Mouse (Mus musculus): Measurements from ENCODE around the gene Rilp. TPM values are rescaled to one million over a fixed set of nuclear protein-coding genes. Genes with fewer than 3 reads are reported as not detected.

Rilp gene
- polyA plus RNA-seq, 1 experiment, result not detected

GRCm38 (mm10) chr11:75465051-75465450 lies 44.8 kb upstream of the Rilp start:
- H3K4me3 ChIP-seq (ENCODE audit: insufficient read depth, low read depth, low read length), result no peak overlapping the region
- TF ChIP-seq CTCF (IDR thresholded peaks at IDR 0.05; ENCODE audit: insufficient read depth, low read depth, low read length), result no peak
- no peak for TF ChIP-seq POLR2A (IDR thresholded peaks at IDR 0.05; ENCODE audit: insufficient read depth, low read depth, low read length)
- WGBS, result 87% methylated on average over 6 of the region's 6 CpGs
- H3K27ac ChIP-seq (ENCODE audit: insufficient read depth, low read depth, low read length), result no peak overlapping the region
- peaks cover 25% of the 10 kb centered on the region for H3K4me1 ChIP-seq (ENCODE audit: control insufficient read depth, insufficient read depth, low read length)

- 99% methylated on average over 4 of the region's 4 CpGs for WGBS
- H3K27ac ChIP-seq (ENCODE audit: insufficient read depth, low read depth, low read length), result no peak overlapping the region
- TF ChIP-seq POLR2A (IDR thresholded peaks at IDR 0.05; ENCODE audit: insufficient read depth, low read depth, low read length), result no peak
- no peak for TF ChIP-seq CTCF (IDR thresholded peaks at IDR 0.05; ENCODE audit: insufficient read depth, low read depth, low read length)
Measured at GRCm38 (mm10) chr11:75466731-75467505, 43.0 kb upstream of the Rilp start.

GRCm38 (mm10) chr11:75467512-75468215 lies 42.2 kb upstream of the Rilp start:
- peak overlapping the region; percentile 10; the same call in 1 of the 2 replicates for H3K4me3 ChIP-seq (ENCODE audit: insufficient read depth, low read depth, low read length)
- H3K4me1 ChIP-seq (ENCODE audit: control insufficient read depth, insufficient read depth, low read length), result peaks cover 18% of the 10 kb centered on the region
- 22% methylated on average over 19 of the region's 19 CpGs for WGBS
- no peak overlapping the region for H3K27ac ChIP-seq (ENCODE audit: insufficient read depth, low read depth, low read length)
- TF ChIP-seq POLR2A (IDR thresholded peaks at IDR 0.05; ENCODE audit: insufficient read depth, low read depth, low read length) (no peak), CTCF (IDR thresholded peaks at IDR 0.05; ENCODE audit: insufficient read depth, low read depth, low read length) (no peak)

More at GRCm38 (mm10) chr11:75466731-75467505, 43.0 kb upstream of the Rilp start:
- peaks cover 24% of the 10 kb centered on the region for H3K4me1 ChIP-seq (ENCODE audit: control insufficient read depth, insufficient read depth, low read length)
- H3K4me3 ChIP-seq (ENCODE audit: insufficient read depth, low read depth, low read length), result no peak overlapping the region

DNA sequence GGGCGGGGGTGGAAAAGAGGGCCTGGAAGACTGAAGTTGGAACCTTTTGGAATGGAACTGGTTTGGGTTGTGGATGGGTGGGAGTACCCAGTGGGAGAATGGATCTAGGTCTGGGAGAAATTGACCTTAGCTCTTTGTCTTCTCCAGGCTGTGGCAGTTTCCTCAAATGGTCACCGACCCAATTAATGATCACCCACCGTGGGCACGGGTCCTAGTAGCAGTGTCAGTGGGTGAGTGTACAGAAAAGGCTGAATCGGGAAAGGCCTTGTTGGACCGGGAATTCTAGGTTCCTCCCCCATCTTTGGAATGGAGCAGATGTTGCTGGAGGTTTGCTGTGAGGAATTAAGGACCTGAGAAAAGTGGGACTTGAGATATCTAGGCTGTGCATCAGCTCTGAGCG lies 41.5 kb upstream of the Rilp start:
- Histone ChIP-seq H3K4me3 (ENCODE audit: insufficient read depth, low read depth, low read length) (no peak overlapping the region), H3K27ac (ENCODE audit: insufficient read depth, low read depth, low read length) (no peak overlapping the region), H3K4me1 (ENCODE audit: control insufficient read depth, insufficient read depth, low read length) (peaks cover 12% of the 10 kb centered on the region)
- TF ChIP-seq CTCF (IDR thresholded peaks at IDR 0.05; ENCODE audit: insufficient read depth, low read depth, low read length), result no peak
- 67% methylated on average over 7 of the region's 7 CpGs for WGBS

- TF ChIP-seq CTCF (IDR thresholded peaks at IDR 0.05; ENCODE audit: insufficient read depth, low read depth, low read length) (no peak), POLR2A (IDR thresholded peaks at IDR 0.05; ENCODE audit: insufficient read depth, low read depth, low read length) (no peak)
- no peak overlapping the region for H3K27ac ChIP-seq (ENCODE audit: insufficient read depth, low read depth, low read length)
- WGBS, result 96% methylated on average over 4 of the region's 4 CpGs
- H3K4me3 ChIP-seq (ENCODE audit: insufficient read depth, low read depth, low read length), result no peak overlapping the region
- H3K4me1 ChIP-seq (ENCODE audit: control insufficient read depth, insufficient read depth, low read length), result peaks cover 8% of the 10 kb centered on the region
Measured at GRCm38 (mm10) chr11:75469261-75469660, 40.6 kb upstream of the Rilp start.

- H3K27ac ChIP-seq (ENCODE audit: insufficient read depth, low read depth, low read length), result no peak overlapping the region
- H3K4me1 ChIP-seq (ENCODE audit: control insufficient read depth, insufficient read depth, low read length), result peaks cover 6% of the 10 kb centered on the region
- TF ChIP-seq CTCF (IDR thresholded peaks at IDR 0.05; ENCODE audit: insufficient read depth, low read depth, low read length) (no peak), POLR2A (IDR thresholded peaks at IDR 0.05; ENCODE audit: insufficient read depth, low read depth, low read length) (no peak)
- H3K4me3 ChIP-seq (ENCODE audit: insufficient read depth, low read depth, low read length), result no peak overlapping the region
- 77% methylated on average over 3 of the region's 3 CpGs for WGBS
Measured at GRCm38 (mm10) chr11:75470675-75471074, 39.2 kb upstream of the Rilp start.

DNA sequence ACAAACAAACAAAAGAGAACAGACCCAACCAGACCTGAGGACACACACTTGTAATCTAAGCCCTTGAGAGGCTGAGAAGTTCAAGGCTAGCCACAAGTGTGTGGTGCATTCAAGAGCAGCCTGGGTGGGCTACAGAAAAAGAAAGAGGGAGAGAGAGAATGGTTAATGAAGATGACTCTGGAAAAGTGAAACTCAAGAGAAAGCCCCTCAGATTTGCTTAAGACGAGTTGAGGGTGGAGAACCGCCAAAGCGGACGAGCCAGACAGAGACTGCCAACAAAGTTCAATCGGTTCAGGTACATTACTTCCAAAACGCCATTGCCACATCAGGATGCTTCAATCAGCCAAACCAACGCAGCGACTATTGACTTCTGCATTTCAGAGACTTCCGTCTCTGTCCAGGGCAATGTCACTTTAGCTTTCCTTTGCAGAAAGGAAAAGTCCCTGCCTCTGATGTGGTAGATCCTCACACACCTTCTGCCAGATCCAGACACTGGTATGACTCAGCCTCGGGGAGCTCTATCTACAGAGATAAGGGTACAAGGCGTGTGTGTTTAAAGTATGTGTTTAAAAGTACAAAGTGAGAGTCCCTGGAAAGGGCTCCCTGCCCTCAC lies 37.3 kb upstream of the Rilp start:
- TF ChIP-seq POLR2A (IDR thresholded peaks at IDR 0.05; ENCODE audit: insufficient read depth, low read depth, low read length), result no peak
- no peak for TF ChIP-seq CTCF (IDR thresholded peaks at IDR 0.05; ENCODE audit: insufficient read depth, low read depth, low read length)
- 82% methylated on average over 11 of the region's 11 CpGs for WGBS
- Histone ChIP-seq H3K4me3 (ENCODE audit: insufficient read depth, low read depth, low read length) (no peak overlapping the region), H3K4me1 (ENCODE audit: control insufficient read depth, insufficient read depth, low read length) (peaks cover 6% of the 10 kb centered on the region), H3K27ac (ENCODE audit: insufficient read depth, low read depth, low read length) (no peak overlapping the region)

DNA sequence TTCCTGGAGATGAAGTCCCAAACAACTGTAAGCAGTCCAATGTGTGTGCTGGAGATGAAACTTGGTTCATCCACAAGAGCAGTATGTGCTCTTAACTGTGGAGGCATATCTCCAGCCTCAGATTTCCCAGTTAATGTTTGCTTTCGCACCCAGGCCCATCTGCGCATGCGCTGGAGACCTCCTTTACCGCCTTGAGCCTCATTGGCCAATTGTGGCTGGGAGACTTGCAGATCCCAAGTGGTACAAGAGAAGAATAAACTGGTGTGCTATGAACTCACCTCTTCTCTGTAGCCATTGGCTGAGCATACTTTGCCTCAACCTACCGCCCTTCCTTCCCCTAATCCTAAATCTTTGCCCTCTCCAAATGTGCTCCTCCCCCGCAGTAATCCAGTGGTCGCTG lies 36.5 kb upstream of the Rilp start:
- Histone ChIP-seq H3K4me1 (ENCODE audit: control insufficient read depth, insufficient read depth, low read length) (no peaks in the 10 kb centered on the region; the same call in 1 of the 2 replicates), H3K4me3 (ENCODE audit: insufficient read depth, low read depth, low read length) (no peak overlapping the region), H3K27ac (ENCODE audit: insufficient read depth, low read depth, low read length) (no peak overlapping the region)
- TF ChIP-seq CTCF (IDR thresholded peaks at IDR 0.05; ENCODE audit: insufficient read depth, low read depth, low read length), result no peak
- no peak for TF ChIP-seq POLR2A (IDR thresholded peaks at IDR 0.05; ENCODE audit: insufficient read depth, low read depth, low read length)
- WGBS, result 78% methylated on average over 7 of the region's 7 CpGs

DNA sequence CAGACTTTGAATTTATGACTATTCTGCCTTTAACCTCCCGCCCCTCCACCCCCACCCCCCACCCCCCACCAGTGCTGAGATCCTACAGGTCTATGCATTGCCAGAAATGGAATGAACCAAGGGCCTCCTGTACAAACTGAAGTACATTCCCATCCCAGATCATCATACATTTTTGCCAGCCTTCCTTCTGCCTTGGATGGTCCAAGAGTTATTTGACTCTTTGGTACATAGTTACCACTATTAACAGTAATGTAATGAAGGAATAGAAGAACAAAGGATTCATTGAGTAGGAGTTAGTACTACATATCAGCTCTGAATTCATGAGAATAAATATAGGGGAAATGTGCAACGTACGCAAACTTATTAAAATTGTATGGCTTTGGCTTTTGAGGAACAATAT lies 23.7 kb upstream of the Rilp start:
- Histone ChIP-seq H3K27ac (ENCODE audit: insufficient read depth, low read depth, low read length) (no peak overlapping the region), H3K4me3 (ENCODE audit: insufficient read depth, low read depth, low read length) (no peak overlapping the region), H3K4me1 (ENCODE audit: control insufficient read depth, insufficient read depth, low read length) (peaks cover 2% of the 10 kb centered on the region)
- TF ChIP-seq POLR2A (IDR thresholded peaks at IDR 0.05; ENCODE audit: insufficient read depth, low read depth, low read length) (no peak), CTCF (IDR thresholded peaks at IDR 0.05; ENCODE audit: insufficient read depth, low read depth, low read length) (no peak)
- 25% methylated on average over 3 of the region's 3 CpGs for WGBS
